Mouse (Mus musculus) hindbrain, embryonic 14.5 days (tissue): ENCODE results near the gene Zfp106. TPM values are rescaled to one million over a fixed set of nuclear protein-coding genes. Genes with fewer than 3 reads are reported as not detected.

Source experiments
- ATAC-seq: fragments of 200-750 bp; cut with Nextera tagmentation; 2 replicates; pipeline ENCODE4 v1.8.0; 2017; ENCODE audit warnings: moderate number of reproducible peaks, mild to moderate bottlenecking, moderate TSS enrichment, moderate library complexity; ENCODE audit not compliant: low FRiP score
- DNase-seq: peaks from one replicate; pipeline ENCODE4 v3.0.0-alpha.2; 2015; ENCODE audit warnings: low spot score
- H3K27ac ChIP-seq: fragments of 300-500 bp; sonication (generic); 2 replicates; pipeline ENCODE4 v1.5.1; 2014; ENCODE audit warnings: mild to moderate bottlenecking, moderate library complexity
- H3K27me3 ChIP-seq: fragments of 300-500 bp; sonication (generic); 2 replicates; pipeline ENCODE4 v1.6.1; 2014; ENCODE audit warnings: mild to moderate bottlenecking, low read length, mixed read lengths; ENCODE audit not compliant: control insufficient read depth, insufficient read depth
- H3K36me3 ChIP-seq: fragments of 300-500 bp; sonication (generic); replicated peaks from 2 replicates; pipeline ENCODE4 v1.6.1; 2014; ENCODE audit not compliant: control insufficient read depth, insufficient read depth
- H3K4me1 ChIP-seq: fragments of 300-500 bp; sonication (generic); replicated peaks from 2 replicates; pipeline ENCODE4 v1.6.1; 2014; ENCODE audit warnings: antibody characterized with exemption, low read length, mixed read lengths; ENCODE audit not compliant: control insufficient read depth, insufficient read depth
- H3K4me2 ChIP-seq: fragments of 300-500 bp; sonication (generic); replicated peaks from 2 replicates; pipeline ENCODE4 v1.6.1; 2014; ENCODE audit warnings: mild to moderate bottlenecking, moderate library complexity
- H3K4me3 ChIP-seq: fragments of 300-500 bp; sonication (generic); replicated peaks from 2 replicates; pipeline ENCODE4 v1.5.1; 2014; ENCODE audit warnings: mild to moderate bottlenecking, low read length
- H3K9ac ChIP-seq: fragments of 300-500 bp; sonication (generic); 2 replicates; pipeline ENCODE4 v1.6.1; 2014
- H3K9me3 ChIP-seq: fragments of 300-500 bp; sonication (generic); 2 replicates; pipeline ENCODE4 v1.6.1; 2016; ENCODE audit warnings: low read length; ENCODE audit not compliant: control insufficient read depth
- WGBS: fragments of 180-500 bp; shearing (Covaris S2); extraction: QIAGEN DNeasy Blood & Tissue Kit; methylation state at CpG from one replicate; pipeline ENCODE4 v1.1.7; 2014; 5-methylcytosine and 5-hydroxymethylcytosine counted together
- polyA plus RNA-seq: library from polyadenylated mRNA; unstranded; fragments of >200 nt; fragmentation: Nextera tagmentation; extraction: Ambion mirVana; gene quantifications from 2 replicates; pipeline ENCODE4 v1.2.1, GENCODE M21; 2014

Gene Zfp106
- polyA plus RNA-seq, 1 experiment from 2014 or later = 46.4 TPM

DNA sequence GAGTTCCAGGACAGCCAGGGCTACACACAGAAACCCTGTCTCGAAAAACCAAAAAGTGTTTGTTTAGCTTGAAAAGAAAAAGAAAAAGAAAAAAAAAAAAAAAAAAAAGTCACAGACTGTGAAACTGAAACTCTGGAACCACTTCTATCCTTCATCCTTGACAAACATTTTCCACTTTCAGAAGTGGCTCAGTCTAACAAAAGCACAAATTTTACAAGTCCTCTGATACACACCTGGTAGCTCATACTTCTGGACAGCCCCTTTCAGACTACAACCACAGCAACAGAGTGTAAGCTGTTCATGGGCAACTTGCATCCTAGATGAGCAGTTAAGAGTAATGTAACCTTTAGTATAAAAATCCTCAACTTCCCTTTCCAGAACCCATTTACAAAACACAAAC is 2.1 kb downstream of the Zfp106 start:
- 90% methylated on average over 1 of the region's 1 CpGs for WGBS
- ATAC-seq (no peak), DNase-seq (no peak)
- Histone ChIP-seq H3K4me3 (no peak overlapping the region), H3K36me3 (no peaks in the 10 kb centered on the region), H3K27me3 (no peaks in the 10 kb centered on the region), H3K9me3 (no peaks in the 10 kb centered on the region), H3K4me2 (no peak overlapping the region), H3K9ac (no peak overlapping the region), H3K27ac (no peak overlapping the region), H3K4me1 (peaks cover 5% of the 10 kb centered on the region)

DNA sequence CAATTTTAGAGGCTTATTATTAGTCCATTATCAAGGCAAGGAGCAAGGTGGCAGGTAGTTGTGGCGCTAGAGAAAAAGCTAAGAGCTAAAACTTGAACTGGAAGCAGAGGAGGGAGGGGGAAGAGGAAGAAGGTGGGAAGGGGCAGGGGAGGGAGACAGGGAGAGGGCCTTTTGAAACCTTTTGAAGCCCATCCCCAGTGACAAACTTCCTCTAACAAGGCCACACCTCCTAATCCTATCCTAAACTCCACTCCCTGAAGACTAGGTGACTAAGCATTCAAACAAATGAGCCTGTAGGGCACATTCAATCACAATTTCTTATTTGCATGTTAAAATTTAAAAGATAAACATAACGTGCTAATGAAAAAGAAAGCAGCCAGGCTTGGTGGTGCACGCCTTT is 4.8 kb downstream of the Zfp106 start:
- no peaks in the 10 kb centered on the region for H3K9me3 ChIP-seq
- ATAC-seq = no peak
- H3K9ac ChIP-seq = no peak overlapping the region
- H3K4me1 ChIP-seq = peaks cover 5% of the 10 kb centered on the region
- no peak overlapping the region for H3K4me2 ChIP-seq
- H3K4me3 ChIP-seq = no peak overlapping the region
- 90% methylated on average over 3 of the region's 3 CpGs for WGBS
- DNase-seq = no peak
- H3K27ac ChIP-seq = no peak overlapping the region
- H3K27me3 ChIP-seq = no peaks in the 10 kb centered on the region
- peaks cover 15% of the 10 kb centered on the region for H3K36me3 ChIP-seq

DNA sequence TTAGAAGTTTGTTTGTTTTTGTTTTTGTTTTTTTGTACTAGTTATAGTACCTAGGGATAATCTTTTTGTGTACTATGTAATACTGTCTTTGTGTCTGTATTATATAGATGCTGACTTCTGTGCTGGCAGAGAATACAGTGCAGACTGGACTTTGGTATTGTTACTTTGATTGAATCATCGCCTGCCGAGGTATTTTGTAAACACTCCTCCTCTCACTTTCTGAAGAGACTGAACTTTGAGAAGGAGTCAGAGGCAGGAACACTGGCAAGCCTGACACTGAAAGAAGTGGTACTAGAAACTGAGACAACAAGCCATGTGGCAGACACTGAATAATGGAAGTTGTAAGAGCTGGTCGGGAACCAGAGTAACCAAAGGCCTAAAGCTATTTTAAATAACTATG is 6.8 kb downstream of the Zfp106 start:
- ATAC-seq = no peak
- WGBS = 77% methylated on average over 3 of the region's 3 CpGs
- no peak overlapping the region for H3K4me3 ChIP-seq
- no peaks in the 10 kb centered on the region for H3K27me3 ChIP-seq
- DNase-seq = no peak
- H3K36me3 ChIP-seq = peaks cover 31% of the 10 kb centered on the region
- no peaks in the 10 kb centered on the region for H3K4me1 ChIP-seq
- H3K4me2 ChIP-seq = no peak overlapping the region
- H3K9me3 ChIP-seq = no peaks in the 10 kb centered on the region
- H3K9ac ChIP-seq = no peak overlapping the region
- H3K27ac ChIP-seq = no peak overlapping the region

DNA sequence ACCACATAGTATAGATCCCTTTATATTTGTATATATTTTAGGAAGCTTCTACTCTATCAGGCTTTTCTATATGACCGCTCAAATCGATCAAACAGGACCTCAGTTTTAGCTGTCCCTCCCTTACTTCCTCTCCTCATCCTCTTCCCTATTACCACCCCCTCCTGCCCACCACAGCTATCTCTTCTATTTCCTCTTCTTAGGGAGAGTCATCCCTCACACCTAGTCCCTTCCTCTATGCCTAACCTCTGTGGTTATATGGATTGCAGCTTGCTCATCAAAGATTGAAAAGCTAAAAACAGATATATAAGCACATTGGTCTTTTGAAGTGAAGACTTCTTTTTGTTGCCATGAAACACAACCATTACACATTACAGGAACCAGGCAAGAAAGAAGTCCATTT is 18.9 kb downstream of the Zfp106 start:
- H3K4me2 ChIP-seq = no peak overlapping the region
- 100% methylated on average over 2 of the region's 2 CpGs for WGBS
- peaks cover 35% of the 10 kb centered on the region for H3K36me3 ChIP-seq
- H3K9ac ChIP-seq = no peak overlapping the region
- no peak overlapping the region for H3K27ac ChIP-seq
- DNase-seq (no peak), ATAC-seq (no peak)
- no peak overlapping the region for H3K4me3 ChIP-seq
- peaks cover 2% of the 10 kb centered on the region; the same call in 1 of the 2 replicates for H3K4me1 ChIP-seq
- no peaks in the 10 kb centered on the region for H3K9me3 ChIP-seq
- no peaks in the 10 kb centered on the region for H3K27me3 ChIP-seq

DNA sequence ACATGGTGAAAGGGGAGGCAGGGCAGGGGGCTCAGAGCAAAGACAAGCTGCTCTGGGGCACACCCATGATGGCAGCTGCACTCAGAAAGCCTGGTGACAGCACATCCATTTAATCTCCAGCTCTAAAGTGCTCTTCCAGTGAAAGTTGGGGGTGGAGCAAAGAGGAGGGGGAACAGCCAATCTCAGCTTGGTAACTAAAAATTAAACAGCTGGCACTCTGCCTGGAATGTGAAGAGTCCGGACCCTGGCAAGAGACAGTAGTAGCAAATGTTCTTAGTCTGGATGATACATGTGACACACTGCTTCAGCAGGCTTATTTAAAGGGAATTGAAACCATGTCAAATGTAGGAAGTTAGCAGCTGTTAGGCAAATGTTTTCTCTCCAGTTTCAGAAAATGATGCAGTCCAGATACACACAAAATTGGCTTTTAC is 23.9 kb downstream of the Zfp106 start:
- H3K27ac ChIP-seq = peak overlapping the region; percentile 64
- H3K4me3 ChIP-seq = no peak overlapping the region
- H3K36me3 ChIP-seq = peaks cover 27% of the 10 kb centered on the region
- 3% methylated on average over 1 of the region's 1 CpGs for WGBS
- DNase-seq (peak; percentile 80), ATAC-seq (peak; percentile 80; the same call in 1 of the 2 replicates)
- no peaks in the 10 kb centered on the region for H3K9me3 ChIP-seq
- peaks cover 8% of the 10 kb centered on the region for H3K4me1 ChIP-seq
- no peak overlapping the region for H3K9ac ChIP-seq
- H3K27me3 ChIP-seq = no peaks in the 10 kb centered on the region
- H3K4me2 ChIP-seq = peak overlapping the region; percentile 33

DNA sequence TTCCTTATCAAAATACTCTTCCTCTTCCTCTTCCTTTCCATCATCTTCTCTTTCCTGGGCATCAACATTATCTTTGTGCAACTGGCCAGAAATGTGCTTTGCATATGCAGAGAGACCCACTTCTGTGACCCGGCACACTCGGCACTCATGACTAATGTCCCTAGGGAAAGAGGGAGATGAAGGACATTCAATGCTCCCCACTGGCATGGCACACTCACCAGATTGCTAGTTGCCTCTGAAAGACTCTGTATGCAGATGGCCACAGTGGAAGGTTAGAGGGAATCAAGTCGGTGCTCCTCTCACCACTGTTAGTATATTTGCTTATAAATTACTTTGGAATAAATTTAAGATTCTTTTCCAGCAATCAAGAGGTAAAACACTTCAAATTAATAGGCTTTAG is 24.3 kb downstream of the Zfp106 start:
- H3K27ac ChIP-seq = peak overlapping the region; percentile 64
- WGBS = 28% methylated on average over 3 of the region's 3 CpGs
- no peak; the same call in 1 of the 2 replicates for ATAC-seq
- peaks cover 28% of the 10 kb centered on the region for H3K36me3 ChIP-seq
- peaks cover 8% of the 10 kb centered on the region for H3K4me1 ChIP-seq
- no peak overlapping the region for H3K9ac ChIP-seq
- no peak for DNase-seq
- H3K27me3 ChIP-seq = no peaks in the 10 kb centered on the region
- H3K4me2 ChIP-seq = peak overlapping the region; percentile 33
- no peaks in the 10 kb centered on the region for H3K9me3 ChIP-seq
- peak overlapping the region; percentile 12; the same call in 1 of the 2 replicates for H3K4me3 ChIP-seq

DNA sequence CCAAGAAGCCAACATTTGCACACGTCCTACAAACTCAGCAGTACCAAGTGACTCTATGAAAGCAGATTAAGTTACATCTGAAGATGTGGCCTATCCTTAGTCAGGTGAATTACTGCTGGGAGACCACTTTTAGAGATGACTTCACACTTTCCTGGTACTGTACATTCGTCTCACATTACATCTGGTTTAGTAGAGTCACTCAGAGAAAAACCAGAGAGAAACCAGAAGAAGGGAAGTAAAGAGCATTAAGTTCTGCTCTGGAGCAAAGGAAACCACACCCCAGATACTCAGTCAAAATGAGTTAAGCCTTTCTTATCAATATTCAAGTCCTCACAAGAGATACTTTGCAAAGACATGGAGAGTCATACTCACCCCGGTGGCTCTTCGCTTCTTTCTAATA is 32.4 kb downstream of the Zfp106 start:
- H3K27me3 ChIP-seq = no peaks in the 10 kb centered on the region
- no peak overlapping the region for H3K27ac ChIP-seq
- peaks cover 92% of the 10 kb centered on the region for H3K36me3 ChIP-seq
- H3K4me3 ChIP-seq = no peak overlapping the region
- H3K9me3 ChIP-seq = no peaks in the 10 kb centered on the region
- ATAC-seq = no peak
- H3K4me2 ChIP-seq = no peak overlapping the region
- H3K9ac ChIP-seq = no peak overlapping the region
- no peaks in the 10 kb centered on the region for H3K4me1 ChIP-seq
- 97% methylated on average over 4 of the region's 4 CpGs for WGBS
- DNase-seq = no peak

DNA sequence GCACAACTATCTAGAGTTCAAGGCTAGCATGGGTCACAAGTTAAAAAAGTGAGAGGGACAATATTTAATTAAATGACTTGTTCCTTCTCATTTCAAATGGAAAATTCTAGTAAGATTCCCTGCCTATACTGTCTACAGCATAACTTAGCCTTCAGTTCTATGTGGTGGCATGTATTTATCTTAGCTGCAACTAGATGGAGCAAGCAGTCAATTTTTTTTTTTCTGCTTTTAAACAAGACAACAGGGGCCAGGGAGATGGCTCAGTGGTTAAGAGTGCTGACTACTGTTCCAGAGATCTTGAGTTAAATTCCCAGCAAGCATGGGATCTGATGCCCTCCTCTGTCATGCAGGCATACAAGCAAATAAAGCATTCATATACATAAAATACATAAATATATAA is 34.1 kb downstream of the Zfp106 start:
- DNase-seq (no peak), ATAC-seq (no peak)
- Histone ChIP-seq H3K27ac (no peak overlapping the region), H3K9me3 (no peaks in the 10 kb centered on the region), H3K4me2 (no peak overlapping the region), H3K4me1 (no peaks in the 10 kb centered on the region), H3K9ac (no peak overlapping the region), H3K4me3 (no peak overlapping the region), H3K36me3 (peaks cover 98% of the 10 kb centered on the region), H3K27me3 (no peaks in the 10 kb centered on the region)

DNA sequence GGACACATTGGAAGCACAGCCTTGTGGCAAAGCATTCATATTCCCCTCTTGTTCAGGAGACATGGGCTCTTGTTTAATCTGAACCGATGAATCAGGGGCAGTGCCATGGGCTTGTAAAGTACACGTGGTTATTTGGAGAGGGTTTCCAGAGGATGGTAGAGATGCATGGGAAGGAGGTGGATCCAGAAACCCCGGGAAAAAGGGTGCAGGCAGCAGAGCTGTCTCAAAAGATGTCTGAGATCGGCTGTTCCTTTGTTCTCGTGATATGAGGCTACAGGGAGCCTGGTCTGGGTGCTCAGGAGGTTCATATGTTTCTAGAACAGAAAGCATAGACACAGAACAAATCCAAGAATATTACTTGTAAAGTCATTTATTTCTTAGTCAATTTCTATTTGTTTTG is 36.9 kb downstream of the Zfp106 start:
- H3K36me3 ChIP-seq = peaks cover 98% of the 10 kb centered on the region
- no peaks in the 10 kb centered on the region for H3K27me3 ChIP-seq
- no peak for DNase-seq
- no peak overlapping the region for H3K4me3 ChIP-seq
- no peak for ATAC-seq
- no peak overlapping the region for H3K9ac ChIP-seq
- no peaks in the 10 kb centered on the region for H3K4me1 ChIP-seq
- WGBS = 90% methylated on average over 5 of the region's 5 CpGs
- no peak overlapping the region for H3K27ac ChIP-seq
- no peak overlapping the region for H3K4me2 ChIP-seq
- H3K9me3 ChIP-seq = no peaks in the 10 kb centered on the region

DNA sequence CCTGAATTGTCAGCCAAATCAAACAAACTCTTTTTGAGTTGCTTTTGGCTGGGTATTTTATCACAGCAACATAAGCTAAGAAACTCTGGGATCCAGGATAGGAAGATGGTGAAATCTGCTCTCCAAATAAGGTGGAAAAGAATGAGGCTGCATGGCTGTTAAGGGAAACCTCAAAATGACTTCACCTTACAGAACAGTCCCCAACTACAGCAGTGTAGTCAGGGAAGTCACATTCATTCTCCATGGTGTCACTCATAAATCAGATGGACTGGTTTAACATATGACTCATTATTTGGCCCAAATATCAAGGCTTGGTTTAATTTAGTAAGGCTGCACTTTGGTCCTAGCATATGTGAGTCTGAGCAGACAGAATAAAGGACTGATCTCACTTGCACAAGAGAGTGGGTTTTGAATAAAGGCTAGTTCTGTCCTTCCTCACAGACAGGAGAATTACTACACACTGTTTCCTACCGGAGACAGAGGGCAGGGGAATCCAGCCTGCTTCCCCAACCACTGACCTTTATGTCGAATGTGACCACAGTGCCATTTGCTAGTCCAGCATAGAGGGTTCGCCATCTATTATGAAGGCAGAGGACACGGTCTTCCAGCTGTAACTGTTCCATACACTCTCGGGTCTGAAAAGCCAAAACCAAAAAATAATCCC is 45.0 kb downstream of the Zfp106 start:
- ATAC-seq = no peak
- peaks cover 99% of the 10 kb centered on the region for H3K36me3 ChIP-seq

More for the DNA sequence above, 45.0 kb downstream of the Zfp106 start:
- no peak for DNase-seq
- WGBS = 91% methylated on average over 5 of the region's 5 CpGs
- no peak overlapping the region for H3K27ac ChIP-seq
- H3K9ac ChIP-seq = no peak overlapping the region
- H3K9me3 ChIP-seq = no peaks in the 10 kb centered on the region
- H3K27me3 ChIP-seq = no peaks in the 10 kb centered on the region
- H3K4me2 ChIP-seq = no peak overlapping the region
- no peaks in the 10 kb centered on the region for H3K4me1 ChIP-seq
- no peak overlapping the region for H3K4me3 ChIP-seq
